Mouse (Mus musculus): Measurements from ENCODE around the gene Ppp1r13l.

DNA sequence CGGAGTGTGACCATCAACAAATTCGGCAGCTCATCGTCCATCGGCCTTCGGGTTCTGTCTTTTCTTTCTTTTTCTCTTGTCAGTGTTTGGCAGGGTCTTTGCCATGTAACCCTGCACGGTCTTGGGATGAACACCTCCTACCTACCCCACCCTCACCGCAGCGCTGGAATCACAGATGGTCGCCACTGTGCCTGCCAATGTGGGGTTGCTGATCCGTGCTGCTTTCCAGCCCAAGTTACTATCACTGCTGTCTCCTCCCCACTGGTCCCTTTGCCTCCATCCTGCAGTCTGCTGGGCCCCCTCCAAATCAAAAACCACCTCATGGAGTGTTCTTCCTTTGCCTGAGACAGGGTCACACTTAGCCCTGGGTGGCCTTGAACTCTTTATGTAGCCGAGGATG, 35.3 kb upstream of the Ppp1r13l start:
- TF ChIP-seq GATA1 (IDR thresholded peaks at IDR 0.05; ENCODE audit: borderline replicate concordance, low read length) (no peak), FLI1 (IDR thresholded peaks at IDR 0.05; ENCODE audit: low read length) (no peak)

Data from megakaryocyte, embryonic 14.5 days (primary cell).